Mouse (Mus musculus) induced T-regulatory cell, adult 2 months (primary cell): Measurements from ENCODE around the gene Ccdc177.

Source experiments
- DNase-seq: peaks from one replicate; pipeline ENCODE4 v3.0.0-alpha.2; 2012; ENCODE audit warnings: low read depth

Gene Ccdc177

GRCm38 (mm10) chr12:80736464-80737282 is 23.8 kb downstream of the Ccdc177 start:
- peak; percentile 40 for DNase-seq

GRCm38 (mm10) chr12:80734526-80735470 is 25.7 kb downstream of the Ccdc177 start:
- no peak for DNase-seq

- no peak for DNase-seq
These were observed 29.9 kb downstream of the Ccdc177 start for GRCm38 (mm10) chr12:80730567-80730966.

GRCm38 (mm10) chr12:80729758-80730530 is 30.5 kb downstream of the Ccdc177 start:
- DNase-seq: no peak

- DNase-seq: no peak
These were observed 31.7 kb downstream of the Ccdc177 start for GRCm38 (mm10) chr12:80728814-80729213.

- DNase-seq: no peak
These were observed 32.3 kb downstream of the Ccdc177 start for GRCm38 (mm10) chr12:80728207-80728606.

- peak; percentile 81 for DNase-seq
These were observed 35.5 kb downstream of the Ccdc177 start for GRCm38 (mm10) chr12:80724853-80725559.

GRCm38 (mm10) chr12:80721458-80721857 is 39.0 kb downstream of the Ccdc177 start:
- no peak for DNase-seq

- no peak for DNase-seq
These were observed 40.0 kb downstream of the Ccdc177 start for GRCm38 (mm10) chr12:80720507-80720906.

- DNase-seq: peak; percentile 17
These were observed 41.3 kb downstream of the Ccdc177 start for GRCm38 (mm10) chr12:80719141-80719540.

- no peak for DNase-seq
These were observed 44.6 kb downstream of the Ccdc177 start for GRCm38 (mm10) chr12:80715915-80716314.

- no peak for DNase-seq
These were observed 53.4 kb downstream of the Ccdc177 start for GRCm38 (mm10) chr12:80706915-80707604.

GRCm38 (mm10) chr12:80706208-80706914 is 54.1 kb downstream of the Ccdc177 start:
- DNase-seq: no peak
